Mouse (Mus musculus): Measurements from ENCODE around the gene Olfr684. TPM values are rescaled to one million over a fixed set of nuclear protein-coding genes. Genes with fewer than 3 reads are reported as not detected.

The Olfr684 gene
- total RNA-seq (2021) = not detected
- long read RNA-seq, experiment 1 = 0 reads
- long read RNA-seq, experiment 2 = 0 reads

DNA sequence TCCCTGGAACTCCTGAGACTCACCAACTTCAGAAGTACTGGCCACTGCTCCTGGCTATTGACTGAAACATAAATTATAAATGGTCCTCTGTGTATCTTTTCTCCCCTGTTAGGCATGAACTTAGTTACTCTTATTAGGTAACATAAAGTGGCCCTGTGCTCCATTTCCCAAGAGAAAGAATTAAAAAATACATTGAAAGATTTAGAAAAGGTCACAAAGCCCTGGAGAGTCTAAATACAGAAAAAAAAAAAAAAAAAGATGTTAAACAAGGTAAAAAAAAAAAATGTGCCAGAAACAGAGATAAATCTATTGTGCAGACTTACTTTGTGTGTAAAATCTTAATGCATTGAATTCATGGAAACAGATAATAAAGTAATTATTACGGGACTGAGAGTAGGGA, at the start of gene Olfr684:
TSS of gene Olfr684 (minus strand) at position 101 of the 400 bp plus-strand sequence.
- DNase-seq (ENCODE audit: low spot score in 2 of 2) = no peak

- no peak for DNase-seq (ENCODE audit: low spot score in 2 of 2)
Observed at GRCm38 (mm10) chr7:105207385-105207784, 43.9 kb upstream of the Olfr684 start, which contains the start of gene Olfr686. Olfr686 (minus strand) TSS chr7:105207485.

- no peak for DNase-seq (ENCODE audit: low spot score in 2 of 2)
Observed at GRCm38 (mm10) chr7:105185912-105186311, 22.5 kb upstream of the Olfr684 start, which contains the start of gene Olfr685. Olfr685 (minus strand) TSS chr7:105186012.

- DNase-seq (ENCODE audit: low spot score in 2 of 2) = peak; percentile 18 to 42
Observed at GRCm38 (mm10) chr7:105170773-105171172, 7.3 kb upstream of the Olfr684 start.

- no peak for DNase-seq (ENCODE audit: low spot score in 2 of 2)
Observed at GRCm38 (mm10) chr7:105146912-105147311, 16.5 kb downstream of the Olfr684 start, which contains the start of gene Olfr683. Olfr683 (minus strand) TSS chr7:105147012.

DNA sequence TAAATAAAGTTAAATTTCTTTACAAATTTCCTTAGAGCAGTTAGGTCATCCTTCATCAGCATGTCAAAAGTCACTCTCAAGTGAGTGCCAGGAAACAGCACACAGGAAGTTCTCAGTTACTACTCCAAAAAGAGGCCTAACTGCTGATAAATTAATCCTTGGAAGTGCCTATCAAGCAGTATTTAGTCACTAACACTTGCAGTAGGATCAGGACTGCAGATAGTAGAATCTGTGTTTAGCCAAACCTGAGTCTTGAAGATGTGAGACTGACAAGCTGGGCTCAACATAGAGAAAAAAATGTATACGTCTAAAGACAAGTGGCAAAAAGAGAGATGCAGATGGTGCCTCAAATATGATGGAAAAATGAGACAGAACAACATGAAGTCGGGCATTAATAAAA, 22.2 kb downstream of the Olfr684 start:
- DNase-seq (ENCODE audit: low spot score in 2 of 2) = no peak

DNA sequence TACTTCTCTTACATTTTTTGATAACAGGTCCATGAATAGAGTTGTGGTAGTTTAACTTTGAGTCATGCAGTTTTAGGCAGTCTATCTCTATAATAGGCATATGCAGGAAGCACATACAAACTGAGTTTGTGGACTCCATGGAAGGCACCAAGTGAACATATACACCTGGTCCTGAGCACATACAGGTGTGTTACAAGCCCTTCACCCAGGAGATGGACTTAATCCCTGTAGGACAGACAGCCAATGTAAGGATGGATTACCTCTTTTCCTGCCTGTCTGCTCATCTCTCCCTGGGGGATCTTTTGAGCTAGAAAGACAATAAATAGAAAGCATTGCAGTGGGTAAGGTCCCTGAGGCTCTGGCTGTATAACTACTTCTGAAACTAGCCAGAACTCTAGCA, 46.9 kb downstream of the Olfr684 start, which contains the start of gene Olfr681:
TSS of gene Olfr681 (plus strand) at position 301 of the 400 bp plus-strand sequence.
- DNase-seq (ENCODE audit: low spot score in 2 of 2) = no peak

Other genes with a start within 250 kb of the Olfr684 start
- not detected for gene Olfr667, start 242.2 kb downstream of the Olfr684 start, total RNA-seq (2021)
- not detected for gene Olfr668, start 235.6 kb downstream of the Olfr684 start, total RNA-seq (2021)
- gene Olfr669, start 229.4 kb downstream of the Olfr684 start, total RNA-seq (2021) = not detected
- not detected for gene Olfr670, start 201.0 kb downstream of the Olfr684 start, total RNA-seq (2021)
- not detected for gene Olfr671, start 184.5 kb downstream of the Olfr684 start, total RNA-seq (2021)
- not detected for gene Olfr672, start 161.6 kb downstream of the Olfr684 start, total RNA-seq (2021)
- not detected for gene Olfr675, start 135.2 kb downstream of the Olfr684 start, total RNA-seq (2021)
- not detected for gene Olfr676, start 131.0 kb downstream of the Olfr684 start, total RNA-seq (2021)
- gene Olfr677, start 112.3 kb downstream of the Olfr684 start, total RNA-seq (2021) = not detected
- not detected for gene Olfr678, start 99.2 kb downstream of the Olfr684 start, total RNA-seq (2021)
- gene Olfr679, start 82.4 kb downstream of the Olfr684 start, total RNA-seq (2021) = not detected
- not detected for gene Olfr680-ps1, start 70.8 kb downstream of the Olfr684 start, total RNA-seq (2021)
- not detected for gene Olfr681, start 46.8 kb downstream of the Olfr684 start, total RNA-seq (2021)
- not detected for gene Olfr683, start 16.6 kb downstream of the Olfr684 start, total RNA-seq (2021)
- gene Olfr685, start 22.4 kb upstream of the Olfr684 start, total RNA-seq (2021) = not detected
- gene Olfr686, start 43.8 kb upstream of the Olfr684 start, total RNA-seq (2021) = not detected
- gene Olfr688, start 124.4 kb upstream of the Olfr684 start, total RNA-seq (2021) = not detected
- not detected for gene Olfr689, start 147.5 kb upstream of the Olfr684 start, total RNA-seq (2021)
- gene Olfr690, start 170.5 kb upstream of the Olfr684 start, total RNA-seq (2021) = 1 to 10 TPM in 1 of 2 experiments, under 1 TPM in 1; 0.53 to 1.0 TPM
- gene Olfr691, start 178.6 kb upstream of the Olfr684 start, total RNA-seq (2021) = 1 to 10 TPM in 1 of 2 experiments, under 1 TPM in 1; 0.90 to 1.2 TPM
- gene Olfr692, start 204.6 kb upstream of the Olfr684 start, total RNA-seq (2021) = not detected
- not detected for gene Gm5901, start 211.4 kb upstream of the Olfr684 start, total RNA-seq (2021)
- gene Fam160a2, start 236.4 kb upstream of the Olfr684 start, total RNA-seq (2021) = 10 to 100 TPM; 54.3 to 58.2 TPM
- gene Cnga4, start 240.9 kb upstream of the Olfr684 start, total RNA-seq (2021) = under 1 TPM; 0.39 to 0.41 TPM